Mouse (Mus musculus) midbrain, embryonic 11.5 days (tissue): Measurements from ENCODE around the gene Ppp1r14d. TPM values are rescaled to one million over a fixed set of nuclear protein-coding genes. Genes with fewer than 3 reads are reported as not detected.
A peak's percentile ranks its signal among the peaks of the same experiment; 100 is the strongest.

Experiments used
- ATAC-seq: fragments of 200-750 bp; cut with Nextera tagmentation; 2 replicates; pipeline ENCODE4 v1.8.0; 2017; ENCODE audit warnings: moderate TSS enrichment, moderate library complexity; ENCODE audit not compliant: low FRiP score
- DNase-seq: peaks from one replicate; pipeline ENCODE4 v3.0.0; 2015; ENCODE audit warnings: low spot score; ENCODE audit errors: missing footprints
- H3K27ac ChIP-seq: fragments of 300-500 bp; sonication (generic); 2 replicates; pipeline ENCODE4 v1.5.1; 2014; ENCODE audit warnings: low read depth, low read length
- H3K27me3 ChIP-seq: fragments of 300-500 bp; sonication (generic); 2 replicates; pipeline ENCODE4 v1.6.1; 2014; ENCODE audit warnings: mild to moderate bottlenecking, low read length, moderate library complexity, mixed read lengths; ENCODE audit not compliant: control insufficient read depth, insufficient read depth
- H3K36me3 ChIP-seq: fragments of 300-500 bp; sonication (generic); 2 replicates; pipeline ENCODE4 v1.6.1; 2014; ENCODE audit warnings: mild to moderate bottlenecking, low read length, moderate library complexity, mixed read lengths; ENCODE audit not compliant: control insufficient read depth, insufficient read depth
- H3K4me1 ChIP-seq: fragments of 300-500 bp; sonication (generic); 2 replicates; pipeline ENCODE4 v1.6.1; 2014; ENCODE audit warnings: low read length; ENCODE audit not compliant: control insufficient read depth, insufficient read depth
- H3K4me2 ChIP-seq: fragments of 300-500 bp; sonication (generic); 2 replicates; pipeline ENCODE4 v1.6.1; 2014; ENCODE audit warnings: mild to moderate bottlenecking, moderate library complexity
- H3K4me3 ChIP-seq: fragments of 300-500 bp; sonication (generic); 2 replicates; pipeline ENCODE4 v1.5.1; 2014; ENCODE audit warnings: low read depth, low read length
- H3K9ac ChIP-seq: fragments of 300-500 bp; sonication (generic); 2 replicates; pipeline ENCODE4 v1.6.1; 2014; ENCODE audit warnings: low read length
- H3K9me3 ChIP-seq: fragments of 300-500 bp; sonication (generic); 2 replicates; pipeline ENCODE4 v1.6.1; 2016; ENCODE audit warnings: low read length; ENCODE audit not compliant: control insufficient read depth
- WGBS: fragments of 180-500 bp; shearing (Covaris S2); extraction: QIAGEN DNeasy Blood & Tissue Kit; methylation state at CpG from one replicate; pipeline ENCODE4 v1.1.7; 2014; 5-methylcytosine and 5-hydroxymethylcytosine counted together
- polyA plus RNA-seq: library from polyadenylated mRNA; unstranded; fragments of >200 nt; fragmentation: Nextera tagmentation; extraction: Ambion mirVana; gene quantifications from 2 replicates; pipeline ENCODE4 v1.2.1, GENCODE M21; 2014

Gene Ppp1r14d
- polyA plus RNA-seq, 1 experiment from 2014 or later: not detected

GRCm38 (mm10) chr2:119189029-119189710 is 40.5 kb downstream of the Ppp1r14d start:
- no peak overlapping the region for H3K9ac ChIP-seq
- peak overlapping the region; percentile 6; the same call in 1 of the 2 replicates for H3K4me3 ChIP-seq
- no peak overlapping the region for H3K27ac ChIP-seq
- no peaks in the 10 kb centered on the region for H3K36me3 ChIP-seq
- no peaks in the 10 kb centered on the region for H3K27me3 ChIP-seq
- H3K4me1 ChIP-seq: 0 out of 2 replicates have a peak, but pooled peaks cover 2% of the 10 kb centered on the region
- peak; percentile 98 for DNase-seq
- peak overlapping the region; percentile 40 for H3K4me2 ChIP-seq
- H3K9me3 ChIP-seq: no peaks in the 10 kb centered on the region
- WGBS: 10% methylated on average over 15 of the region's 15 CpGs
- ATAC-seq: peak; percentile 84

- H3K4me1 ChIP-seq: no peaks in the 10 kb centered on the region
- WGBS: 76% methylated on average over 7 of the region's 7 CpGs
- no peak for ATAC-seq
- H3K27ac ChIP-seq: no peak overlapping the region
- H3K9me3 ChIP-seq: no peaks in the 10 kb centered on the region
- H3K9ac ChIP-seq: no peak overlapping the region
- peak; percentile 53 for DNase-seq
- H3K36me3 ChIP-seq: no peaks in the 10 kb centered on the region; the same call in 1 of the 2 replicates
- H3K27me3 ChIP-seq: no peaks in the 10 kb centered on the region
- H3K4me2 ChIP-seq: no peak overlapping the region
- no peak overlapping the region for H3K4me3 ChIP-seq
Observed at GRCm38 (mm10) chr2:119182914-119183313, 46.8 kb downstream of the Ppp1r14d start.

GRCm38 (mm10) chr2:119177384-119177939 is 52.2 kb downstream of the Ppp1r14d start:
- H3K4me2 ChIP-seq: no peak overlapping the region
- no peak for ATAC-seq
- no peak overlapping the region for H3K9ac ChIP-seq
- no peak overlapping the region for H3K4me3 ChIP-seq
- H3K27ac ChIP-seq: no peak overlapping the region
- WGBS: 89% methylated on average over 5 of the region's 5 CpGs
- peak; percentile 49 for DNase-seq
- no peaks in the 10 kb centered on the region for H3K27me3 ChIP-seq
- H3K9me3 ChIP-seq: no peaks in the 10 kb centered on the region
- H3K4me1 ChIP-seq: peaks cover 10% of the 10 kb centered on the region
- H3K36me3 ChIP-seq: no peaks in the 10 kb centered on the region; the same call in 1 of the 2 replicates

GRCm38 (mm10) chr2:119176761-119177160 is 52.9 kb downstream of the Ppp1r14d start:
- no peaks in the 10 kb centered on the region; the same call in 1 of the 2 replicates for H3K36me3 ChIP-seq
- no peak overlapping the region for H3K4me2 ChIP-seq
- H3K9me3 ChIP-seq: no peaks in the 10 kb centered on the region
- no peaks in the 10 kb centered on the region for H3K27me3 ChIP-seq
- H3K27ac ChIP-seq: no peak overlapping the region
- DNase-seq (peak; percentile 35), ATAC-seq (no peak)
- peaks cover 10% of the 10 kb centered on the region for H3K4me1 ChIP-seq
- H3K4me3 ChIP-seq: no peak overlapping the region
- no peak overlapping the region for H3K9ac ChIP-seq
- WGBS: 60% methylated on average over 3 of the region's 3 CpGs

- H3K27me3 ChIP-seq: no peaks in the 10 kb centered on the region
- no peak overlapping the region for H3K27ac ChIP-seq
- peaks cover 10% of the 10 kb centered on the region for H3K4me1 ChIP-seq
- ATAC-seq: no peak
- no peaks in the 10 kb centered on the region for H3K9me3 ChIP-seq
- WGBS: 76% methylated on average over 6 of the region's 6 CpGs
- H3K36me3 ChIP-seq: no peaks in the 10 kb centered on the region; the same call in 1 of the 2 replicates
- H3K9ac ChIP-seq: no peak overlapping the region
- no peak overlapping the region for H3K4me2 ChIP-seq
- H3K4me3 ChIP-seq: no peak overlapping the region
- peak; percentile 57 for DNase-seq
Observed at GRCm38 (mm10) chr2:119175614-119176013, 54.1 kb downstream of the Ppp1r14d start.

GRCm38 (mm10) chr2:119174866-119175265 is 54.8 kb downstream of the Ppp1r14d start:
- H3K9ac ChIP-seq: no peak overlapping the region
- no peaks in the 10 kb centered on the region for H3K27me3 ChIP-seq
- ATAC-seq (no peak), DNase-seq (peak; percentile 78)
- no peak overlapping the region for H3K4me3 ChIP-seq
- H3K27ac ChIP-seq: no peak overlapping the region
- WGBS: 42% methylated on average over 14 of the region's 14 CpGs
- H3K4me2 ChIP-seq: no peak overlapping the region
- peaks cover 10% of the 10 kb centered on the region for H3K4me1 ChIP-seq
- no peaks in the 10 kb centered on the region; the same call in 1 of the 2 replicates for H3K36me3 ChIP-seq
- H3K9me3 ChIP-seq: no peaks in the 10 kb centered on the region

GRCm38 (mm10) chr2:119173991-119174651 is 55.6 kb downstream of the Ppp1r14d start, which contains the start of gene Gm14137:
Gene Gm14137 (plus strand): TSS chr2:119174509.
- 44% methylated on average over 8 of the region's 8 CpGs for WGBS
- DNase-seq (peak; percentile 60), ATAC-seq (no peak)
- peaks cover 10% of the 10 kb centered on the region for H3K4me1 ChIP-seq
- 0 out of 2 replicates have a peak, but pooled peaks cover 2% of the 10 kb centered on the region for H3K27me3 ChIP-seq
- no peak within 1 kb of the TSS for H3K4me3 ChIP-seq
- no peaks in the 10 kb centered on the region for H3K36me3 ChIP-seq
- H3K9me3 ChIP-seq: no peaks in the 10 kb centered on the region
- H3K9ac ChIP-seq: no peak within 1 kb of the TSS
- no peak within 1 kb of the TSS for H3K4me2 ChIP-seq
- H3K27ac ChIP-seq: no peak within 1 kb of the TSS

GRCm38 (mm10) chr2:119172862-119173576 is 56.7 kb downstream of the Ppp1r14d start:
- Histone ChIP-seq H3K4me2 (no peak overlapping the region), H3K27ac (no peak overlapping the region), H3K36me3 (no peaks in the 10 kb centered on the region), H3K9me3 (no peaks in the 10 kb centered on the region), H3K4me3 (no peak overlapping the region), H3K27me3 (peaks cover 4% of the 10 kb centered on the region), H3K4me1 (peaks cover 10% of the 10 kb centered on the region), H3K9ac (peak overlapping the region; percentile 47)
- WGBS: 27% methylated on average over 13 of the region's 13 CpGs
- DNase-seq (peak; percentile 84), ATAC-seq (peak; percentile 45)
